Mouse (Mus musculus) C2C12 (cell line): ENCODE data around the gene Arid3c. TPM values are rescaled to one million over a fixed set of nuclear protein-coding genes. Genes with fewer than 3 reads are reported as not detected.

Experiments used
- H3K27me3 ChIP-seq: one replicate; pipeline ENCODE4 v1.6.1; 2011; ENCODE audit not compliant: control insufficient read depth, insufficient read depth, insufficient read length
- H3K36me3 ChIP-seq: one replicate; pipeline ENCODE4 v1.6.1; 2011; ENCODE audit not compliant: control insufficient read depth, insufficient read depth
- H3K4me3 ChIP-seq: one replicate; pipeline ENCODE4 v1.5.1; 2011; ENCODE audit warnings: mild to moderate bottlenecking, control low read depth; ENCODE audit not compliant: poor library complexity, insufficient read depth, severe bottlenecking
- H3K79me2 ChIP-seq: one replicate; pipeline ENCODE4 v1.6.1; 2011; ENCODE audit not compliant: control insufficient read depth, insufficient read depth
- H3K79me3 ChIP-seq: one replicate; pipeline ENCODE4 v1.6.1; 2011; ENCODE audit warnings: low read depth, control low read depth
- H3ac ChIP-seq: one replicate; pipeline ENCODE3; 2011; ENCODE audit warnings: low read depth; ENCODE audit not compliant: control insufficient read depth, insufficient read length
- CEBPB ChIP-seq: IDR thresholded peaks from one replicate; pipeline ENCODE4 v1.6.1; 2011; ENCODE audit warnings: low read depth, mild to moderate bottlenecking, control low read depth, moderate library complexity
- CTCF ChIP-seq: IDR thresholded peaks from one replicate; pipeline ENCODE4 v1.5.1; 2011; ENCODE audit not compliant: control insufficient read depth, insufficient read depth, insufficient read length
- MAX ChIP-seq: IDR thresholded peaks from one replicate; pipeline ENCODE4 v1.6.1; 2011; ENCODE audit warnings: mild to moderate bottlenecking, control low read depth
- MYOG ChIP-seq: IDR thresholded peaks from one replicate; pipeline ENCODE4 v1.6.1; 2011; ENCODE audit not compliant: control insufficient read depth, insufficient read length; ENCODE audit errors: extremely low read depth
- USF1 ChIP-seq: IDR thresholded peaks from one replicate; pipeline ENCODE4 v1.6.1; 2011; ENCODE audit warnings: low read depth, mild to moderate bottlenecking, control low read depth, moderate library complexity
- polyA plus RNA-seq: library from polyadenylated mRNA; unstranded; fragments of >200 nt; fragmentation: generic; extraction: Trizol; gene quantifications from one replicate; pipeline ENCODE4 v1.2.1, GENCODE M21; 2012; ENCODE audit warnings: missing spikeins

Arid3c gene
- polyA plus RNA-seq, 1 experiment, result not detected

GRCm38 (mm10) chr4:41676248-41677005, 54.5 kb downstream of the Arid3c start:
- H3K27me3 ChIP-seq, result peaks cover 65% of the 10 kb centered on the region
- H3K36me3 ChIP-seq, result no peaks in the 10 kb centered on the region
- H3ac ChIP-seq, result no peak overlapping the region
- H3K79me3 ChIP-seq, result no peaks in the 10 kb centered on the region
- TF ChIP-seq MAX, result no peak
- no peak for TF ChIP-seq CEBPB
- TF ChIP-seq CTCF, result no peak
- no peak for TF ChIP-seq USF1
- no peak for TF ChIP-seq MYOG
- H3K4me3 ChIP-seq, result no peak overlapping the region
- no peaks in the 10 kb centered on the region for H3K79me2 ChIP-seq

Other genes with a start within 250 kb of the Arid3c start
- gene AI464131, start 228.1 kb downstream of the Arid3c start, polyA plus RNA-seq, result 2.8 TPM
- 0.14 TPM for gene 1110017D15Rik, start 213.8 kb downstream of the Arid3c start, polyA plus RNA-seq
- 1.7 TPM for gene Fam219a, start 161.6 kb downstream of the Arid3c start, polyA plus RNA-seq
- not detected for gene Dnaic1, start 161.4 kb downstream of the Arid3c start, polyA plus RNA-seq
- gene Enho, start 90.8 kb downstream of the Arid3c start, polyA plus RNA-seq, result 1.2 TPM
- gene Cntfr, start 34.1 kb downstream of the Arid3c start, polyA plus RNA-seq, result 0.05 TPM
- gene Il11ra1, start 31.2 kb downstream of the Arid3c start, polyA plus RNA-seq, result 2.4 TPM
- 60.3 TPM for gene Rpp25l, start 17.6 kb downstream of the Arid3c start, polyA plus RNA-seq
- gene Dctn3, start 8.0 kb downstream of the Arid3c start, polyA plus RNA-seq, result 106 TPM
- 3.1 TPM for gene Galt, start 24.1 kb upstream of the Arid3c start, polyA plus RNA-seq
- gene Sigmar1, start 25.0 kb upstream of the Arid3c start, polyA plus RNA-seq, result 113 TPM
- gene Ccl27a, start 43.1 kb upstream of the Arid3c start, polyA plus RNA-seq, result not detected
- not detected for gene Gm21541, start 172.5 kb upstream of the Arid3c start, polyA plus RNA-seq
- not detected for gene Gm20878, start 210.4 kb upstream of the Arid3c start, polyA plus RNA-seq
- not detected for gene Fam205a4, start 234.9 kb upstream of the Arid3c start, polyA plus RNA-seq